Mouse (Mus musculus) stomach, embryonic 16.5 days (tissue): ENCODE results near the gene Errfi1. TPM values are rescaled to one million over a fixed set of nuclear protein-coding genes. Genes with fewer than 3 reads are reported as not detected.

Experiments used
- ATAC-seq: fragments of 200-750 bp; cut with Nextera tagmentation; 2 replicates; pipeline ENCODE4 v1.8.0; 2017; ENCODE audit warnings: moderate number of reproducible peaks, moderate TSS enrichment; ENCODE audit not compliant: insufficient read depth, low FRiP score
- H3K27ac ChIP-seq: fragments of 300-500 bp; sonication (generic); 2 replicates; pipeline ENCODE4 v1.5.1; 2014; ENCODE audit warnings: low read length
- H3K27me3 ChIP-seq: fragments of 300-500 bp; sonication (generic); 2 replicates; pipeline ENCODE4 v1.6.1; 2014; ENCODE audit warnings: low read length, control low read depth, mixed read lengths; ENCODE audit not compliant: control insufficient read depth, insufficient read depth
- H3K36me3 ChIP-seq: fragments of 300-500 bp; sonication (generic); 2 replicates; pipeline ENCODE4 v1.6.1; 2014; ENCODE audit warnings: low read length; ENCODE audit not compliant: control insufficient read depth, insufficient read depth
- H3K4me1 ChIP-seq: fragments of 300-500 bp; sonication (generic); 2 replicates; pipeline ENCODE4 v1.6.1; 2014; ENCODE audit warnings: low read length, control low read depth, mixed read lengths; ENCODE audit not compliant: control insufficient read depth, insufficient read depth
- H3K4me2 ChIP-seq: fragments of 300-500 bp; sonication (generic); 2 replicates; pipeline ENCODE4 v1.6.1; 2014; ENCODE audit warnings: low read depth, low read length, mixed read lengths
- H3K4me3 ChIP-seq: fragments of 300-500 bp; sonication (generic); replicated peaks from 2 replicates; pipeline ENCODE4 v1.5.1; 2014; ENCODE audit warnings: mild to moderate bottlenecking, low read length
- H3K9ac ChIP-seq: fragments of 300-500 bp; sonication (generic); 2 replicates; pipeline ENCODE4 v1.6.1; 2014; ENCODE audit warnings: low read length
- H3K9me3 ChIP-seq: fragments of 300-500 bp; sonication (generic); replicated peaks from 2 replicates; pipeline ENCODE4 v1.6.1; 2016; ENCODE audit warnings: low read length, control low read depth; ENCODE audit not compliant: control insufficient read depth
- WGBS: fragments of 180-500 bp; shearing (Covaris S2); extraction: QIAGEN DNeasy Blood & Tissue Kit; methylation state at CpG from one replicate; pipeline ENCODE4 v1.1.7; 2014; 5-methylcytosine and 5-hydroxymethylcytosine counted together
- polyA plus RNA-seq: library from polyadenylated mRNA; unstranded; fragments of >200 nt; fragmentation: Nextera tagmentation; extraction: Ambion mirVana; gene quantifications from 2 replicates; pipeline ENCODE4 v1.2.1, GENCODE M21; 2015

Errfi1 gene
- polyA plus RNA-seq, 1 experiment from 2014 or later = 30.8 TPM

DNA sequence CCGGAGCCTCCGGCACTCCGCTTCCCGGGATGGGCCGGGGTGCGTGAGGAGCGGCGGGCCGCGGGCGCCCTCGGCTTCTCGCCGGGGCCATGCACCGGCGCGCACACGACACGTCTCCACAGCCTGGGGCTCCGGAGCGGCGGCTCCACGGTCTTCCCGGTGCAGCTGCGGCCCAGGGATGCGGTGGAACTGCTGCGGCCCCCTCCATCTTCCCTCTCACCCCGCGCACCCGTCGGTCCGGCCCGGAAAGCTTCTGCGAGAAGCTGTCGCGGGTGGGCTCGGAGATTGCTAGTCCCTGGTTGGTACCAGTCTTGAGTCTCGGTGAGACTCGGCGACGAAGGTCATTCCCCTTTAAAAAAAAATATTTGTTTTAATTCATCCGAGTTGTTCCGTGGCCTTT lies 1.6 kb downstream of the Errfi1 start:
- H3K4me2 ChIP-seq = peak overlapping the region; percentile 60
- no peaks in the 10 kb centered on the region for H3K27me3 ChIP-seq
- peak overlapping the region; percentile 98 for H3K9ac ChIP-seq
- peak overlapping the region; percentile 88 for H3K4me3 ChIP-seq
- H3K27ac ChIP-seq = peak overlapping the region; percentile 99
- H3K4me1 ChIP-seq = peaks cover 16% of the 10 kb centered on the region
- no peaks in the 10 kb centered on the region for H3K9me3 ChIP-seq
- ATAC-seq = no peak; the same call in 1 of the 2 replicates
- H3K36me3 ChIP-seq = no peaks in the 10 kb centered on the region; the same call in 1 of the 2 replicates
- WGBS = under 1% methylated on average over 36 of the region's 43 CpGs

DNA sequence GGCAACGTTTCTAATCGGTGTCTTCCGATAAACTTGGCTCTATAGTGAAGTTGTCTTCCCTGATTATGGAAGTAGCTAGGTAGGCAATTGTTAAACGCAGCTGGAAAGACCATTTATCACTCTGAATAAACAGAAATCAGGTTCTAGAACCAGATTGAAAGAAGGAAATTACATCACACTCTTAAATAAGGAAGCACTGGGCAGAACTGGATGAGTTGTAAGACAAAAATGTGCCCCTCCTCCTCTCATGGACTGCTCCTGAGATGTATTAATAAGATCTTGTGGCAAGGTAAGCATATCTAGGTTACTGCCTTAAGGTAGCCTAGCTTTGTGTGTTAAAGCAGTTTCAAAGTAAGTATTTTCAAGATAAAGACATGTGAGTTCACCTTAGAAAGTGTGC lies 6.8 kb downstream of the Errfi1 start:
- H3K9ac ChIP-seq = no peak overlapping the region
- H3K4me1 ChIP-seq = peaks cover 19% of the 10 kb centered on the region
- peaks cover 1% of the 10 kb centered on the region; the same call in 1 of the 2 replicates for H3K36me3 ChIP-seq
- 41% methylated on average over 4 of the region's 4 CpGs for WGBS
- H3K9me3 ChIP-seq = no peaks in the 10 kb centered on the region
- H3K27ac ChIP-seq = peak overlapping the region; percentile 44
- 0 out of 2 replicates have a peak overlapping the region, but pooled peaks have one; percentile 8 for H3K4me3 ChIP-seq
- peak; percentile 58; the same call in 1 of the 2 replicates for ATAC-seq
- H3K27me3 ChIP-seq = no peaks in the 10 kb centered on the region
- peak overlapping the region; percentile 19; the same call in 1 of the 2 replicates for H3K4me2 ChIP-seq

DNA sequence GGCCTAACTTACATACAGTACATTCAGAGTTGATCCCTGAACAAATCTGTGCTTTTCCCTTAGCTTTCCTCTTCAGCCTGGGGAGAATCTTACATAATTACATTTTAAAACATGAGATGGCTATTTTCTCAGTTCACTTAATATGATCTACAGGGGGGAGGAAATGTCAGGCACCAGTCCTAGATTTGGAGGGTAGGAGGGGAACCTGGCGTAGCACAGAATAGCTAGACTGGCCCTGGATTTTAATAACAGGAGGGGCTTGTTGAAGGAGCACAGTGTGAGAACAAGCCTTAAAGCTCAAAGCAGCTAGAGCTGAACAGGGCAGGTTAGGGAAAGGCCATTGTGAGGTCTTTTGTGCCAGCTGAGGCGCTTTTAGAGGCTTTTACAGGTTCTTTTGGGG lies 7.4 kb downstream of the Errfi1 start:
- no peak overlapping the region for H3K4me3 ChIP-seq
- H3K36me3 ChIP-seq = peaks cover 3% of the 10 kb centered on the region; the same call in 1 of the 2 replicates
- ATAC-seq = no peak
- peaks cover 19% of the 10 kb centered on the region for H3K4me1 ChIP-seq
- H3K27ac ChIP-seq = peak overlapping the region; percentile 55
- 73% methylated on average over 2 of the region's 2 CpGs for whole genome bisulfite sequencing
- H3K9me3 ChIP-seq = no peaks in the 10 kb centered on the region
- no peaks in the 10 kb centered on the region for H3K27me3 ChIP-seq
- H3K9ac ChIP-seq = peak overlapping the region; percentile 23; the same call in 1 of the 2 replicates
- H3K4me2 ChIP-seq = no peak overlapping the region

DNA sequence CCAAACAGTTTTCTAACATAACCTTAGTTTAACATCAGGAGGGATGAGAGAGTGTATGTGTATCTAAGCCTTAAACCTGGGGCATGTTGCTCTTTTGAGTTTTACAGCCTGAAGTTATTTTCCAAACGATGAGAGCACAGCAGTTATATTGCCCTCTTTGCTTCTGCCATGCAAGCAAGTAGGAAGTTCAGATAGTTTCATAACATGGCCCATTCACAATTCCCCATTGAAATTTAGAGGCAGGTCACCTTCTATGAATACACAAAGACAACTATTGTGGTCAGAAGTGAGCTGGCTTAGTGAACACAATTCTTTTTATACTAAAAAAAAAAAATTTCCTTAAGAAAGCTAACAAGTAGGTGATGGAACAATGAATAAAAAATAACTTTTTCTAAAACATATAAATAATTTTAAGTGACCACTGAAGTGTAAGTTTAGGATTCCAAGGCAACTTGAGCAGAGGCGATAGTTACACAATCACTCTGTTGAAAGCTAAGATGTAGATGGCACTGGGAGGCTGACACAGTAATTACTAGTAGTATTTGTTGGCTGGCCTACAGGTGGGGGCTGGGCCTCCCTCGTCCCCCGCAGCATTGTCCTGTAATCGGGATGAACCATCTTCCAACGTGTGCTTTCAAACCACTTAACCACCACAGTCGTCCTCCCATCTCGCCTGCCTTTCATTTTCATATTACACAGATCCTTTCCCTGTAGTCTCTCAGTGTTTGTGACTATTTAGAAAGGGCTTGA lies 9.1 kb downstream of the Errfi1 start:
- no peak overlapping the region for H3K27ac ChIP-seq
- H3K4me2 ChIP-seq = no peak overlapping the region
- peaks cover 13% of the 10 kb centered on the region for H3K4me1 ChIP-seq
- H3K36me3 ChIP-seq = peaks cover 13% of the 10 kb centered on the region; the same call in 1 of the 2 replicates
- H3K9ac ChIP-seq = no peak overlapping the region
- H3K9me3 ChIP-seq = no peaks in the 10 kb centered on the region
- WGBS = 60% methylated on average over 8 of the region's 8 CpGs
- H3K27me3 ChIP-seq = no peaks in the 10 kb centered on the region
- H3K4me3 ChIP-seq = no peak overlapping the region
- ATAC-seq = no peak

DNA sequence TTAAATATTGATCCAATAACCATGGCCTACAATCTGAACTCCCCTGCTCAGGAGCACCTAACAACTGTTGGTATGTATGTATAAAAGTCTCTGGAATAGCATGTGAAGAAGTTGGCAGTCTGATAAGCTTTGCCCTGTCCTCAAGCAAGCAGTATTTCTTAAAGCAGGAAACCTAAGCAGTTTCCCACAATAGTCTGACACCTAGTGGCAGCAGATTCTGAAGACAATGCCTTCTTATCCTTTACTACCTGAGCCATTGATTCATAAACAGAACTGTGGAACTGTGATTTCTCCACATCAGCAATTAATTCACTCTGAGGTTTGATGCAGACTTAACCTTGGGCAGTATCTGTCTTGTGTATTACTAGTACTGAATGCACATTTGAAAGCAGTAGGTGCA lies 11.7 kb downstream of the Errfi1 start:
- H3K4me2 ChIP-seq = no peak overlapping the region
- ATAC-seq = no peak

DNA sequence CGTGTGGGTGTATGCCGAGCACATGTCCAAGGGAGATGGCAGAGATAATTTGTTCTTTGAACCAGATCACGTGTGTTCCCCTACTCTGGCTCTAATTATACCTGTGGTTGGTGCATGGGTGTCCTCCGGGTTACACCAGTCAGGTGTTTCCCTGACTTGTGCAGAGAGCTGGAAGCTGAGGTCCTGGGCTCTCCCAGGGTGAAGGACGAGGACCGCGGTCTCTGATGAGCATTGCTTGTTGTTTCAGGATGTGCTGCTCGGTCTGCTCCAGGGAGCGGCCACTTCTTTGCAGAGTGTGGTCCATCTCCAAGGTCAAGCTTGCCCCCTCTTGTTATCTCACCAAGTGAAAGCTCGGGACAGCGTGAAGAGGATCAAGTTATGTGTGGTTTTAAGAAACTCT lies 12.3 kb downstream of the Errfi1 start:
- no peak overlapping the region for H3K27ac ChIP-seq
- peaks cover 27% of the 10 kb centered on the region for H3K4me1 ChIP-seq
- H3K27me3 ChIP-seq = no peaks in the 10 kb centered on the region
- ATAC-seq = no peak
- H3K4me3 ChIP-seq = no peak overlapping the region
- H3K9me3 ChIP-seq = no peaks in the 10 kb centered on the region
- no peak overlapping the region for H3K9ac ChIP-seq
- H3K4me2 ChIP-seq = no peak overlapping the region
- 88% methylated on average over 11 of the region's 11 CpGs for whole genome bisulfite sequencing
- peaks cover 13% of the 10 kb centered on the region; the same call in 1 of the 2 replicates for H3K36me3 ChIP-seq

More for the DNA sequence above, 11.7 kb downstream of the Errfi1 start:
- H3K9ac ChIP-seq = no peak overlapping the region
- peaks cover 13% of the 10 kb centered on the region; the same call in 1 of the 2 replicates for H3K36me3 ChIP-seq
- peaks cover 21% of the 10 kb centered on the region for H3K4me1 ChIP-seq
- no peaks in the 10 kb centered on the region for H3K27me3 ChIP-seq
- no peak overlapping the region for H3K27ac ChIP-seq
- H3K9me3 ChIP-seq = no peaks in the 10 kb centered on the region
- H3K4me3 ChIP-seq = no peak overlapping the region

DNA sequence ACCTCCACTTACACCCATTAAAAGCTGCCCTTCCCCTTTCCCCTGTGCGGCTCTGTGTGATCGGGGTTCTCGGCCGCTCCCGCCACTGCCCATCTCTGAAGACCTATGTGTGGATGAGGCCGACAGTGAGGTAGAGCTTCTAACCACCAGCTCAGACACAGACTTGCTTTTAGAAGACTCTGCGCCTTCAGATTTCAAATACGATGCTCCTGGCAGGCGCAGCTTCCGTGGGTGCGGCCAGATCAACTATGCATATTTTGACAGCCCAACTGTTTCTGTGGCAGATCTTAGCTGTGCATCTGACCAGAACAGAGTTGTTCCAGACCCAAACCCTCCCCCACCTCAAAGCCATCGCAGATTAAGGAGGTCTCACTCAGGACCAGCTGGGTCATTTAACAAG lies 12.8 kb downstream of the Errfi1 start:
- Histone ChIP-seq H3K4me3 (no peak overlapping the region), H3K9ac (no peak overlapping the region), H3K36me3 (peaks cover 13% of the 10 kb centered on the region; the same call in 1 of the 2 replicates), H3K9me3 (no peaks in the 10 kb centered on the region), H3K27ac (no peak overlapping the region), H3K27me3 (no peaks in the 10 kb centered on the region), H3K4me2 (no peak overlapping the region), H3K4me1 (peaks cover 31% of the 10 kb centered on the region)
- no peak for ATAC-seq
- 94% methylated on average over 12 of the region's 12 CpGs for WGBS

DNA sequence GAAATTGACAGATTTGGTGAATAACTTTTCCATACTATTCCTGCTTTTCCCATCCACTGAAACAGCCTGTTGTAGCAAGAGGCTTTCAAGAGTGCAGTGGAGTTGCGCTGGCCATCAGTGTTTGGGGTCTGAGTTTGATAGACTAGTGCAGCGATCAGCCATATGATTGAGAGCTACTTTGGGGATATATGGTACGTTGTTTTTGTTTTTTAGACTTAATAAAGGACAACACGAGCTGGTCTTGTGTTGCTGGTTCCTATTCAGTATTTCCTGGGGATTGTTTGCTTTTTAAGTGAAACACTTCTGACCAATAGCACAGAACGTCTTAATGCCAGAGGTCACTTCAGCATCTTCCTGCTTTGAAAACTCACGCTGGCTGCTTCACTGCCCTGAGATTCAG lies 14.4 kb downstream of the Errfi1 start:
- Histone ChIP-seq H3K9me3 (no peaks in the 10 kb centered on the region), H3K4me1 (peaks cover 40% of the 10 kb centered on the region), H3K9ac (no peak overlapping the region), H3K36me3 (peaks cover 13% of the 10 kb centered on the region; the same call in 1 of the 2 replicates), H3K4me2 (no peak overlapping the region), H3K4me3 (no peak overlapping the region), H3K27me3 (no peaks in the 10 kb centered on the region), H3K27ac (peak overlapping the region; percentile 57; the same call in 1 of the 2 replicates)
- WGBS = 71% methylated on average over 6 of the region's 6 CpGs
- ATAC-seq = no peak

DNA sequence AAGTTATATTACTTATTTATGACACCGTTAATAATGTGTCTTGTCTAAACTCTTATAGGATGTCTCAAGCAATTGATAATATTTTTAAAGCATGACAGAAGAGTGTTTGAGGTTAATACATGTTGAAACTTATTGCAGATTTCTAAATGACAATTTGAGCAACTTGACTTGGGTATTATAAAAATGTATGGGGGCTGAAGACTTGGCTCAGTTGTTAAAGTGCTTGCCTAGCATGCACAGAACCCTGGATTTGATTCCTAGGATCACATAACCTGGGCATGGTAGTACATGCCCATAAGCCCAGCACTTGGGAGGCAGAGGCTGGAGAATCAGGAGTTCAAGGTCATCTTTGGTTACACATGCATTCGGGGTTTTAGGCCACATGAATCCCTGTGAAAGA lies 15.1 kb downstream of the Errfi1 start:
- peak overlapping the region; percentile 92; the same call in 1 of the 2 replicates for H3K27ac ChIP-seq
- no peak for ATAC-seq

More for the DNA sequence above, 15.1 kb downstream of the Errfi1 start:
- peaks cover 36% of the 10 kb centered on the region for H3K4me1 ChIP-seq
- H3K9me3 ChIP-seq = no peaks in the 10 kb centered on the region
- H3K27me3 ChIP-seq = no peaks in the 10 kb centered on the region
- no peak overlapping the region for H3K4me3 ChIP-seq
- no peak overlapping the region for H3K4me2 ChIP-seq
- H3K9ac ChIP-seq = no peak overlapping the region
- WGBS = 74% methylated on average over 2 of the region's 2 CpGs
- H3K36me3 ChIP-seq = peaks cover 13% of the 10 kb centered on the region; the same call in 1 of the 2 replicates
